Mouse (Mus musculus): ENCODE data around the gene Lama5. TPM values are rescaled to one million over a fixed set of nuclear protein-coding genes. Genes with fewer than 3 reads are reported as not detected.

Gene Lama5
- polyA plus RNA-seq, 1 experiment from 2014 or later, result 2.0 TPM

DNA sequence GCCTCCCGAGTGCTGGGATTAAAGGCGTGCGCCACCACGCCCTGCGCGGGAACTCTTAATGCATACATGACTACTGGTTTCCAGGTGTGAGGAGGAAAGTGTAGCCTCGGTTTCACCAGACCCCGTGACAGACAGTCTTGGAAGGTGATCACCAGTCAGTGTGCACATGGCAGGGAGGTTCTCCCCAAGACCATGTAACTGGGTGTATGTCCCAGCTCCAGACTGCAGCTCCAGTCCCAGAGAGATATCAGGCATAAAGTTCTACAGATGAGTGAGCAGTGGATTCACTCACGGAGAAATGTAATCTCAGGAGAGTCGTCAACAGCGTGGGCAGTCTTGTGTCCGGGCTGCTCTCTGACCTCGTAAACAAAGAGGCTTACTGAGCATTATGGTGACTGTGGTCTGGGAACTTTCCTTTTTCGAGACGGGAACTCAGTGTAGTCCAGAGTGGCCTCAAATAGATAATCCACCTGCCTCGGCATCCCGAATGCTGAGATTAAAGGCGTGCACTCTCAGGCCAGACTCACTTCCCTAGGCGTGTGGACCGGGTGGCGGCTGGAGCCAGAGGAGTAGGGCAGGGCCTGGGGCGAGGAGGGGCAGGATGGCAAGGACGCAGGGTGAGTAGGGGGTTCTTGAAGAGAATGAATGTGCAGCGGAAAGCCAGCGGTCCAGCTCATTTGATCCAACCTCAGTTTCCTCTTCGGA is 30.8 kb upstream of the Lama5 start:
- 17% methylated on average over 26 of the region's 26 CpGs for WGBS (ENCODE audit: insufficient replicate concordance)
- H3K27ac ChIP-seq (ENCODE audit: low read length), result peak overlapping the region; percentile 57

DNA sequence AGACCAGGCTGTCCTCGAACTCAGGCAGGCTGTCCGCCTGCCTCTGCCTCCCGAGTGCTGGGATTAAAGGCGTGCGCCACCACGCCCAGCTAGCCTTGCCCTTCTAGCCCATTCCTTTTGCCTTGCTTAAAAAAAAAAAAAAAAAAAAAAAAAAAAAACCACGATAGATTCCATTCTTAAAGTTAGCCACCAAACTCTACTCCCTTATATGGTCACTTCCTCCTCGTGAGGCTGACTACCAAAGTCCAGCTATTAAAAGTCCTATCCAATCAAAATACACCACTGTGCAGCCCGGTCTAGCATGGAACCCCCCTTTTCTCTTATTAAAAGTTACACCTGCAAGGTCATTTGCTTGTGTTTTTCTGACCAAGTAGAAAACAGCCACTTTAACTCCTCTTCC is 30.0 kb upstream of the Lama5 start:
- 55% methylated on average over 9 of the region's 9 CpGs for WGBS (ENCODE audit: insufficient replicate concordance)
- H3K27ac ChIP-seq (ENCODE audit: low read length), result peak overlapping the region; percentile 57

More for the DNA sequence above, 30.8 kb upstream of the Lama5 start:
- Histone ChIP-seq H3K4me2 (ENCODE audit: low read depth, low read length) (peak overlapping the region; percentile 97), H3K27me3 (ENCODE audit: control insufficient read depth, insufficient read depth, low read depth, low read length) (no peaks in the 10 kb centered on the region), H3K4me3 (ENCODE audit: low read depth, low read length) (peak overlapping the region; percentile 77), H3K36me3 (ENCODE audit: control insufficient read depth, insufficient read depth) (peaks cover 6% of the 10 kb centered on the region; the same call in 1 of the 2 replicates), H3K9ac (ENCODE audit: low read depth, low read length) (peak overlapping the region; percentile 60), H3K9me3 (replicated peaks; ENCODE audit: control insufficient read depth, low read length) (no peaks in the 10 kb centered on the region), H3K4me1 (ENCODE audit: control insufficient read depth, low read depth, low read length) (peaks cover 18% of the 10 kb centered on the region)
- ATAC-seq (ENCODE audit: low read depth), result peak; percentile 14

DNA sequence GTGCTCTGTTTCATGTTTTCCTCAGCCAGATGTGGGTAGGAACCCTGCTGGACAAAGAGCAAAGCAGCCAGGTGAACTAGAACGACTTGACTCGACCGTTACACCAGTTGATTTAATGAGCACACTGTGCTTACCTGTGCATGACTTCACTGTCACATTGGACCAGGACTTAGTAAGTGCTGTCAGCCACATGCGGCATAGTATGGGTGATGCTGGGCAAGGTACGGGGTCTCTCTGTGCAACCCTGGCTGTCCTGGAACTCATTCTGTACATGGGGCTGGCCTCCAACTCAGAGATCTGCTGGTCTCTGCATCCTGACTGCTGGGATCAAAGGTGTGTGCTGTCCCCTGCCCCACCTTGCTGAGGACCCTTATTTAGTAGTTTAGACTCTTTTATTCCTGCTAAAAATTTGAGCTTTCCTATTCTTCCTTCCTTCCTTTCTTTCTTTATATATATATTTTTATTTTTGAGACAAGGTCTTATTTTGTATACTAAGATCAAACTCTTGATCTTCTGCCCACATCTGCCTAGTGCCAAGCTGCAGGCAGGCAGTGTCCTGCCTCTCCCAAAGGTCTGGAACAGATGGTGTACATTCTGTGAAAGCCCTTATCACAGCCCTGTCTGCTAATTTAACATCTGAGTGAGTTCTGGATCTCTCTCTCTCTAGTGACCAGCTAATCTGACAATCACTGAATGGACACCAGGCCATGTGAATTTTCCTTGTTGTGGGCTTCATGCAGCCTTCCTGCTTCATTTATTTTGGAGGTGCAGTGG is 29.0 kb upstream of the Lama5 start:
- Histone ChIP-seq H3K4me1 (ENCODE audit: control insufficient read depth, low read depth, low read length) (peaks cover 21% of the 10 kb centered on the region), H3K4me3 (ENCODE audit: low read depth, low read length) (no peak overlapping the region), H3K27me3 (ENCODE audit: control insufficient read depth, insufficient read depth, low read depth, low read length) (no peaks in the 10 kb centered on the region), H3K27ac (ENCODE audit: low read length) (no peak overlapping the region), H3K9me3 (replicated peaks; ENCODE audit: control insufficient read depth, low read length) (no peaks in the 10 kb centered on the region), H3K4me2 (ENCODE audit: low read depth, low read length) (no peak overlapping the region), H3K9ac (ENCODE audit: low read depth, low read length) (no peak overlapping the region), H3K36me3 (ENCODE audit: control insufficient read depth, insufficient read depth) (no peaks in the 10 kb centered on the region)
- 79% methylated on average over 5 of the region's 5 CpGs for WGBS (ENCODE audit: insufficient replicate concordance)
- ATAC-seq (ENCODE audit: low read depth), result no peak

More for the DNA sequence above, 30.0 kb upstream of the Lama5 start:
- no peak for ATAC-seq (ENCODE audit: low read depth)
- Histone ChIP-seq H3K4me2 (ENCODE audit: low read depth, low read length) (peak overlapping the region; percentile 97; the same call in 1 of the 2 replicates), H3K4me3 (ENCODE audit: low read depth, low read length) (no peak overlapping the region), H3K36me3 (ENCODE audit: control insufficient read depth, insufficient read depth) (peaks cover 1% of the 10 kb centered on the region; the same call in 1 of the 2 replicates), H3K9me3 (replicated peaks; ENCODE audit: control insufficient read depth, low read length) (no peaks in the 10 kb centered on the region), H3K9ac (ENCODE audit: low read depth, low read length) (no peak overlapping the region), H3K4me1 (ENCODE audit: control insufficient read depth, low read depth, low read length) (peaks cover 21% of the 10 kb centered on the region), H3K27me3 (ENCODE audit: control insufficient read depth, insufficient read depth, low read depth, low read length) (no peaks in the 10 kb centered on the region)

DNA sequence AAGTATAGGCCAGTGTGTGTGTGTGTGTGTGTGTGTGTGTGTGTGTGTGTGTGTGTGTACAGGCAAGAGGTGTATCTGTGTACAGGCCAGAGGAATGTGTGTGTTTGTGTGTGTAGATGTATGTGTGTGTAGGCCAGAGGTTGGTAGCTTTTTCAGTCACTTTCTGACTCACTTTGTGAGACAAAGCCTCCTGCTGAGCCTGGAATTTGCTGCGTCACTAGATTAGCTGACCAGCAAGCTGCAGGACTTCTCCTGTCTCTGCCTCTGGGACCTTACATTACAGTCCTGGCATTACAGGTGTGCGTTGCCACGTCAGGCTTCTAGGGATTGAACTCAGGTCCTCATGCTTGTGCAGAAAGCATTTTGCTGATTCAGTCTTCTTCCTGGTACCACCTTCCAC is 26.2 kb upstream of the Lama5 start:
- no peaks in the 10 kb centered on the region for H3K36me3 ChIP-seq (ENCODE audit: control insufficient read depth, insufficient read depth)
- H3K9ac ChIP-seq (ENCODE audit: low read depth, low read length), result no peak overlapping the region
- H3K27ac ChIP-seq (ENCODE audit: low read length), result no peak overlapping the region
- ATAC-seq (ENCODE audit: low read depth), result no peak
- no peaks in the 10 kb centered on the region for H3K27me3 ChIP-seq (ENCODE audit: control insufficient read depth, insufficient read depth, low read depth, low read length)
- H3K4me3 ChIP-seq (ENCODE audit: low read depth, low read length), result no peak overlapping the region
- no peak overlapping the region for H3K4me2 ChIP-seq (ENCODE audit: low read depth, low read length)
- peaks cover 13% of the 10 kb centered on the region for H3K4me1 ChIP-seq (ENCODE audit: control insufficient read depth, low read depth, low read length)
- 66% methylated on average over 3 of the region's 3 CpGs for WGBS (ENCODE audit: insufficient replicate concordance)
- no peaks in the 10 kb centered on the region for H3K9me3 ChIP-seq (replicated peaks; ENCODE audit: control insufficient read depth, low read length)

DNA sequence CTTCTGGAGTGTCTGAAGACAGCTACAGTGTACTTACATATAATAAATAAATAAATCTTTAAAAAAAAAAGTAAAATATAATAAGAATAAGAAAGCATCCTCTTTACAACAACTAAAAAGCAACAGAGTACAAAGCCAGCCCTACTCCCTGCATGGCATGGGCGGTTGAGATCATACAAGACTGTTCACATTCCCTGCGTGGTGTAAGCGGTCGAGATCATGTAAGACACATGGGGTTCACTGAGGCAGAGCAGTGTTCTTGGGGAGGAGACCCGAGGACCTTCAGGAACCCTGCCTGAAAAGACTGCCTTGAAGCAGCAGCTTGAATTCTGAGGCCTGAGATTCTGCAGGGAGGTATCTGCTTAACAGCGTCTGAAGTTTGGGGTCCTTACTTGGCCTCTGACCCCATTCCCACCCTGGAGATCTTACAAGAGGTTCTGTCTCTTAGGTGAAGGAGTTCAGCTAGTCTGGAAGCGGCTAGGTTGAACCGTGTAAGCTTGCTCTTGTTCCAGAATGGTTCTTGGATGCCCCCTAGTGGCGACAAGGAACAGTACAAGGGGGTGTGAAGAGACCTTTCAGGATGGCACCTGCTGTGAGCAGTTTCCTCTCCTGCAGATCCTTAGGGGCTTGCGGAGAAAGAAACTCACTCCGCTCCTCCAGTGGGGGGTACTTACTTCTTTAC is 25.4 kb upstream of the Lama5 start:
- peaks cover 6% of the 10 kb centered on the region for H3K4me1 ChIP-seq (ENCODE audit: control insufficient read depth, low read depth, low read length)
- H3K27me3 ChIP-seq (ENCODE audit: control insufficient read depth, insufficient read depth, low read depth, low read length), result no peaks in the 10 kb centered on the region
- ATAC-seq (ENCODE audit: low read depth), result peak; percentile 70
- H3K27ac ChIP-seq (ENCODE audit: low read length), result no peak overlapping the region
- WGBS (ENCODE audit: insufficient replicate concordance), result 23% methylated on average over 11 of the region's 11 CpGs
- no peak overlapping the region for H3K4me2 ChIP-seq (ENCODE audit: low read depth, low read length)
- no peak overlapping the region for H3K4me3 ChIP-seq (ENCODE audit: low read depth, low read length)
- no peaks in the 10 kb centered on the region for H3K9me3 ChIP-seq (replicated peaks; ENCODE audit: control insufficient read depth, low read length)
- peak overlapping the region; percentile 28; the same call in 1 of the 2 replicates for H3K9ac ChIP-seq (ENCODE audit: low read depth, low read length)
- H3K36me3 ChIP-seq (ENCODE audit: control insufficient read depth, insufficient read depth), result no peaks in the 10 kb centered on the region

DNA sequence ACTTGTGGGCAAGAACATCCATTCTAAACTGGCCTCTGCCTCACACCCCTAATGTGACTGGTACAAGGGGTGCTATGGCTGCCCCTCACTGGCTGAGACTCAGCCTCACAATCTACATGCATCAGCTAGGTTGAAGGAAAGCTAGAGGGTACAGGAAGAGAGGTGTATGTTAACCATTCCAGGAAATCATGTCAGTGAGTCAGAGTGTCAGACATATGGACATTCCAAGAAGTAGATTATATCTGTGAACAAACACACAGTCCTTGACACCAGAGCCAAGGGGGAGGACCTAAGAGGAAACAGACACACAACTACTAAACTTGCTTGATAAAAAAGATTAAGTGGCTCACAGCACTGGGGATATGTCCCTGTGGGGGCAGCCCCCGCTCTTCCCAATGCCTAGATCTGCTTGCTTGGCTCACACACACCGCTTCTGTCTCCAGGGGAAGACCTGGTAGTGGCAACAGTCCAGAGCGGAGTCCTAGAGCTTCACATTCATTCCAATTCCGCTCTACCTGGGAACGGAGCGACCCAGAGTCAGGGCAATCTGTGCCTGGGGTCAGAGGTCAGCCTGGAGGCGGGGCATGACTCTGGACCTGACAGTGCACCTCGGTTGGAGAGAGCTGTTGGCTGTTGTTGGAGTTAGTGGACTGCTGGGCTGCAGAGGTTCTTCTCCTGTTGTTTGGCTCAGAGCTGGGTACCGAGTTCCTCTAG is 23.4 kb upstream of the Lama5 start:
- no peaks in the 10 kb centered on the region for H3K9me3 ChIP-seq (replicated peaks; ENCODE audit: control insufficient read depth, low read length)
- peak; percentile 58 for ATAC-seq (ENCODE audit: low read depth)
- H3K27me3 ChIP-seq (ENCODE audit: control insufficient read depth, insufficient read depth, low read depth, low read length), result no peaks in the 10 kb centered on the region
- H3K27ac ChIP-seq (ENCODE audit: low read length), result no peak overlapping the region
- H3K9ac ChIP-seq (ENCODE audit: low read depth, low read length), result no peak overlapping the region
- H3K4me2 ChIP-seq (ENCODE audit: low read depth, low read length), result no peak overlapping the region
- 62% methylated on average over 9 of the region's 9 CpGs for WGBS (ENCODE audit: insufficient replicate concordance)
- H3K4me3 ChIP-seq (ENCODE audit: low read depth, low read length), result no peak overlapping the region
- peaks cover 2% of the 10 kb centered on the region for H3K4me1 ChIP-seq (ENCODE audit: control insufficient read depth, low read depth, low read length)
- no peaks in the 10 kb centered on the region for H3K36me3 ChIP-seq (ENCODE audit: control insufficient read depth, insufficient read depth)

DNA sequence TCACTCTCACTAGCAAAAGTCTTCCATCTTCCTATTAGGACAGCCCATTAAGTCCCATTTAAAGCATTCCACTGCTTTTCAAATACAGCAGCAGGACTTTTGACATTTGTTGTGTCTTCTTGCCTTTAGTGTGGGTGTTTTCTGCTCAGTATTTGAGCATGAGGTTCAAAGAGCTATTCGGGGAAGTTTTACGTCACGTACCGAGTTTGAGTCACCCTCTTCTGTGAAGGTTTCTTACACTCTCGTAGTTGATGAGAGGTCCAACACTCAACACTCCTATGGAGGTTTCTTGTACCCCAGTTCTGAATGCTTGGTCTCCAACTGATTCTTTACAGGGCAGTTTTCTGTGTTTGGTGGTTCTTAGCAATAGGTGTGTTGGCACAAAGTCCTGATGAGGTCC is 22.3 kb upstream of the Lama5 start:
- H3K36me3 ChIP-seq (ENCODE audit: control insufficient read depth, insufficient read depth), result no peaks in the 10 kb centered on the region
- no peaks in the 10 kb centered on the region for H3K27me3 ChIP-seq (ENCODE audit: control insufficient read depth, insufficient read depth, low read depth, low read length)
- no peak overlapping the region for H3K27ac ChIP-seq (ENCODE audit: low read length)
- H3K4me2 ChIP-seq (ENCODE audit: low read depth, low read length), result no peak overlapping the region
- H3K4me1 ChIP-seq (ENCODE audit: control insufficient read depth, low read depth, low read length), result peaks cover 2% of the 10 kb centered on the region
- no peaks in the 10 kb centered on the region for H3K9me3 ChIP-seq (replicated peaks; ENCODE audit: control insufficient read depth, low read length)
- 69% methylated on average over 5 of the region's 5 CpGs for WGBS (ENCODE audit: insufficient replicate concordance)
- H3K9ac ChIP-seq (ENCODE audit: low read depth, low read length), result no peak overlapping the region
- H3K4me3 ChIP-seq (ENCODE audit: low read depth, low read length), result no peak overlapping the region
- no peak for ATAC-seq (ENCODE audit: low read depth)

DNA sequence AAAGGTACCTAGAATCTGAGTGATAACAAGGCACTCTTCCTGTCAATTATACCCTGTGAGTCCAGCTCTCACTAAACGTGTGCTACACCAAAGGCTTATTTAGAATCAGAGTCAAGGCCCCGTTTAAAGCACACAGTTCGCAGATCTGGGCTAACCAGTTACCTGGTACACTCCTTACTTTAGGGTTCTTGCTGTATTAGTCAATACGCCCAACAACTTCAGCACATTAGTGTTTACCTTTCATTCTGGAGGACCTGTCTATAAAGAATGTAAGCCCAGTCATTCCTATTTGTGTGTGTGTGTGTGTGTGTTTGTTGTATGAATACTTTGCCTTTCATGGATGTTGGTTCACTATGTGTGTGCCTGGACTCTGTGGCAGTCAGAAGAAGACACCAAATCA is 17.4 kb upstream of the Lama5 start:
- Histone ChIP-seq H3K4me1 (ENCODE audit: control insufficient read depth, low read depth, low read length) (peaks cover 5% of the 10 kb centered on the region), H3K9ac (ENCODE audit: low read depth, low read length) (no peak overlapping the region), H3K36me3 (ENCODE audit: control insufficient read depth, insufficient read depth) (no peaks in the 10 kb centered on the region), H3K27ac (ENCODE audit: low read length) (no peak overlapping the region), H3K4me3 (ENCODE audit: low read depth, low read length) (no peak overlapping the region), H3K4me2 (ENCODE audit: low read depth, low read length) (no peak overlapping the region), H3K27me3 (ENCODE audit: control insufficient read depth, insufficient read depth, low read depth, low read length) (no peaks in the 10 kb centered on the region), H3K9me3 (replicated peaks; ENCODE audit: control insufficient read depth, low read length) (no peaks in the 10 kb centered on the region)
- ATAC-seq (ENCODE audit: low read depth), result no peak
- 69% methylated on average over 4 of the region's 4 CpGs for WGBS (ENCODE audit: insufficient replicate concordance)
